Mouse (Mus musculus) left cerebral cortex, adult 11 months (tissue): Measurements from ENCODE around the gene Tbc1d16.

ENCODE experiments used
- DNase-seq: peaks from one replicate; pipeline ENCODE4 v3.0.0; 2022; ENCODE audit warnings: low spot score

Gene Tbc1d16

GRCm38 (mm10) chr11:119176389-119177179, 51.7 kb downstream of the Tbc1d16 start:
- no peak for DNase-seq

DNA sequence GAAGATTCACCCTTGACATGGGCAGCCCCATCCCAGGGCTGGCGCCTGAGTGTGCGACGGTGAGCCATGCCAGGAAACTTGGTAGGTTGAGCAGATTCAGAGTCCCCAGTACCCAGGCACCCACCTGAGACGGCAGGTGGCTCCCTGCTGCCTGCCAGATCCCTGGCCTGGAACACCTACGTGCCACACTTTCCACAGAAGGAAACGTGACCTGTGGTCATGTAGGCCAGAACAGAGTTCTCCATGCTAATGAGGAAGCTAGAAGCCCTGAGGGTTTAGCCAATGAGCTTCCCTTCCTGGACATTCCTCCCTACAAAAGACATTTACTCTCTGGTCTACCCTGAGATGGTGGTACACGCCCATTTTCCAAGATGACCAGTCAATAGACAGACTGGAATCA, 56.7 kb downstream of the Tbc1d16 start:
- no peak for DNase-seq

GRCm38 (mm10) chr11:119168851-119169250, 59.4 kb downstream of the Tbc1d16 start:
- DNase-seq = no peak

DNA sequence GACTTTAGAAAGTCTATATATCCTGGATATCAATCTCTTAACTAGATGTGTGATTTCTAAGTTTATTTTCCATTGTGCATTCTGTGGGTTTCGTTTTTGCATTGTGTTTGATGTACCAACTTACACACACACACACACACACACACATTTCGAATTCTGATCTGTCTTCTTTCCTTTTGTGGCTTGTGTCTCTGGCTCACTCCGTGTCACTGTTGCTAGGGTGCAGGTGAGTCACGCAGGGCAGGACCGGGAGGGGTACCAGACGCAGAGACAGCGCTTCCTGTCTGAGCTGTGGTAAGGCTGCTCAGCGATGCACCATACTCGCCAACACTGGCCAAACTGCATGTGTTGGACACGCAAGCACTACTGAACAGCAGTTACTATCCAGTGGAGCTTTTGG, 62.3 kb downstream of the Tbc1d16 start:
- DNase-seq = no peak

DNA sequence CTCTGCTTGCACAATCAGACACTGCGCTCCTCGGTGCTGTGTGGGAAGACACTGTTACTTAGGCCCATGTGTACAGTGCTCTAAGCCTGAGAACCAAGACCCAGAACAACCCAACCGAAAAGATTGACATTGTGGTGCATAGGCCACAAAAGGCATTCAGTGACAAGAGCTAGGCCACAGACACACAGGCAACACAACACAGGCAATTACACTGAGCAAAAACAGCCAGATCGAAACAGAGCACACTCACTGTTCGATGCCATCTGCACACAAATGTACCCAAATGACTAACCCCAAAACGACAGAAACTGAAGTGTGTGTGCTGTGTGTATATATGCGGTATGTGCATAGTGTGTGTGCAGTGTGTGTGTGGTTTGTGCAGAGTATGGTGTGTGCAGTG, 63.9 kb downstream of the Tbc1d16 start:
- DNase-seq = no peak

GRCm38 (mm10) chr11:119163734-119163992, 64.6 kb downstream of the Tbc1d16 start:
- no peak for DNase-seq

DNA sequence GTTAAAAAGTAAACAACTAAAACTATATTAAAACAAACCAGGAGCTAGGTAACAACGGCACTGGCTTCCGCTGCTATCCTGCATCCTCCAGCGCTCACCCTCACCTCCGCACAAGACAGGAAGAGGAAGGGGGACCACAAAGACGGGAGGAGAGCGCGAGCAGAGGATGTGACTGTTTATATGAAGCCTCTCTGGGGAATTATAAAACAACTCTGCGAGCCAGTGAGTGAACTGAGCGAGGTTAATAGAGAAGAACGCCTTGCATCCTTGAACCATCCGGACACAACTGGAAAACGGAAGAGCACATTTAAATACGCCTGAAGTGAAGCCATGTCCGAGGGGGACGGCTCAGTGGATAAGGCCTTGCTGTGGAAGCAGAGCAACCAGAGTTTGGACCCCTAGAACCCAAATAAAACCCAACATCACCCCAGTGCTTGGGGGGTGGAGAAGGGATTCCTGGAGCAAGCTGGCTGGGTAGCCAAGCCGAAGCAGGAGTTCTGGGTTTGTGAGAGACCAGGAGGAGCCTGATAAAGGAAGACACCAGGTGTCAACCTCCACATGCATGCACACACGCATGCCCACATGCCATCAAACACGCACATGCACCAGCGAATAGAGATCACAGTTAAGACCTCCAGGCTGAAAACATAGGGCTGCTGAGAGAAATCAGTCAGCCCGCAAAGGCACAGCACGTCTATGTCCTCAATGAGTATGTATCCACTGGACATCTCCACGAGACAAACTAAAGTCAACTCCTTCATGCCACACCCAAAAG, 65.2 kb downstream of the Tbc1d16 start:
- DNase-seq = no peak

DNA sequence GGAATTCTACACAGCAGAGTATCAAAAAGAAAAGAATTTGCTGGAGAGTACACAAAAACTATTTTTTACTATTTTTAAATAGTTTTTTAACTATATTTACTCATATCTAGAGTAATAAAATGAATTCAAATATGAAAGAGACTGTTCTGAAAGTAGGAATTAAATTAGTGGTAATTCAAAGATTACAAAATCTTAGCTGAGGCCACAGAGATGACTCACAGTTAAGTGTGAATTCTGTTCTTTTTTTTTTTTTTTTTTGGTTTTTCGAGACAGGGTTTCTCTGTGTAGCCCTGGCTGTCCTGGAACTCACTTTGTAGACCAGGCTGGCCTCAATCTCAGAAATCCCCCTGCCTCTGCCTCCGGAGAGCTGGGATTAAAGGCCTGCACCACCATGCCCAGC, 66.6 kb downstream of the Tbc1d16 start:
- DNase-seq = no peak

DNA sequence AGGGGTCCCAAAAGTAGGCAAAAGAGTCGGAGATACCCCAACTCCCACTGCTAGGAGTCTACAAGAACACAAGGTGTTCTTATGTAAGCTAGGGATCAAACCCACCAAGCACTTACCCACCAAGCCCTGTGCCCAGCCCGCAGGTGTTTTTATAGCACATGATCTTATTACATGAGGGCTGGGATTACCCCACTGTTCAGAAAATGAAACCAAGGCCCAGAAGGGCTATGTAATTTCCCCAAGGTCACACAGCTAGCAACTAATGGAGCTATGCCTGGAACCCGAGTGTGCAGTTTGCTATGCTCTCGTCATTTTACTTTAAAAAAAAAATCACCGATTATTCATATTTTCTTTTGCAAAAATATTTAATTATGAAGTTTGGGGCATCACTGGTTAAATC, 68.2 kb downstream of the Tbc1d16 start:
- DNase-seq = no peak

DNA sequence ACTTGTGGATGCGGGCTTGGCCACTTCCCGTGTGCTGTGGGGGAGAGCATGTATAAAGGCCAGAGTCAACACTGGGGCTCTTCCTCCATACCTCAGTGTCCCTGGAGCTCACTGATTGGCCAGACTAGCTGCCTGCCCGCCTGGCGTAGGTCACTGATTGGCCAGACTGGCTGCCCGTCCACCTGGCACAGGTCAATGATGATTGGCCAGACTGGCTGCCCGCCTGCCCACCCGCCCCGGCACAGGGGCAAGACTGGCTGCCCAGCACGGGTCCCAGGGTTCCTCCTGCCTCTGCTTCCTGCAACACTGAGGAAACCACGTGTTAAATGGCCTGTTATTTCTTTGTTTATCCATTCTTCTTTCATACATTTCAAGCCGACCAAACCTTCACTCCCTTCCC, 68.8 kb downstream of the Tbc1d16 start:
- DNase-seq = no peak

GRCm38 (mm10) chr11:119157377-119158189, 70.7 kb downstream of the Tbc1d16 start:
- no peak for DNase-seq

DNA sequence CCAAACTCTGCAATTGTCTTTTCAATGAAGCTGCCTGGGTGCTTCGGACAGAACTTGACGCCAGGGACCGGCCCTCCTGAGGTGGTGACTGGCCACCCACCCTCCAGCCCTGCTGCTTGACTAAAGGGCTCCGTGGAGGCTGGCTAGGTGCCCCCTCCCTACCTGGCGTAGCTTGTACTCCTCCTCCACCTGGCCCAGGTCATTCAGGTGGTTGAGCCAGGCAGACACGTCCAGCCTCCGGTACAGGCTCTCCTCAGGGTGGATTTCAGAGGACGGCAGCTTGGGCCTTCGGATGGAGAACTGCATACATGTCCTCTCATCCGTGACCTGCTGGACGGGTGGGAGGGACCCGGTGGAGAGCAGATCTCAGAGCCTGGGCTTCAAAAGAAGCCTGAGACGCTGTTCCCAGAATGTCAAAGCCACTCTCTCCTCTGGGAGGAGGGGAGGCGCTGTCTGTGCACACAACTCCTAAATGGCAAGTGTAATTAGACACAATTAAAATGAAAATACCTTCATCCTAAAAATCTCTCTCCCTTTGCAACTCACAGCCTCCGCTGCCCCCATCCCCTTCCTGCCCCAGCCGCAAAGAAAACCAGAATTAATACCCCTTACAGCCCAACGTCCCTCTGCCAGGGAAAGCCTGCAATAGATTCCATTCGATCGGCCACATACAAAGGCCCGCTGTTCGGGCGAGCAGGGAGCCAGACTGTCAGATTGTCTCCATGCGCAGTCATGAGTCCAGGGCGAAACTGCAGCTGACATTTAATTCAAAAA, 71.6 kb downstream of the Tbc1d16 start:
- DNase-seq = no peak

DNA sequence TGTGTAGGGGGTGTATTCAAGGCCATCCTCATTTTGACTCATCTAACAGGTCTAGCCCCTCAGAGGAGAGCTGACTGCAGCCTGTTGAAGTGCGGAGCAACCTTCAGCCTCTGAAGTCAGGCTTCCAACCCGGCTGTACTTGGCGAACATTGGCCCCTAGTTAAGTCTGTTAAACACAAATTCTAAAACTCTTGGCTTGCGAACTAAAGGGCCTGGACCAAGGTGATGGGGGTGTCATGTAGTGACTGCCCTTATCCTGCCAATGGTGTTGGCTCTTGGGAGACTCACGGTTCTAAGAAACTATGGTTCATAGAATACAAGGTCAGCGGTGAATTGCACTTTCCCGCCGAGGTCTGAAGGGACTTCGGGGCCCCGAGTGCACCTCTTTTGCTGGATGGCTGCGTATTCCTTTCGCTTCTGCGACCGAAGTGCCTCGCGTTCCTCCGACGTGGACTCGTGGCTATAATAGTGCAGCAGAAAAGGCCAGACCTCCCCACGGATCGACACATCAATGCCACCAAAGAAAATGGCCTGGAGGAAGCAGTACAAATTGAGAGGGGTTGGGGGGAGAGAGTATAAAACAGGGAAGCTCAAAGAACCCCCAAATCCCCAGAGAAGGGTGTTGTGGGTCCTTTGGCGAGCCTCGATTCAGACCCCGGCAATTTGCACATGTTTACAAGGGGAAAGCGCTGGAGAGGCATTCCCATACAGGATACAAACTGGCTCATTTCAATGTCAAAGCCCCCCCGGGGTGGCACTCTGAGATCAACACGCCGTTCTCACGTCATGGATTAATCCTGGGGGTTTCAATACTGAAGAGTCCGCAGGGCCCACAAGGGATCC, 72.4 kb downstream of the Tbc1d16 start:
- DNase-seq = no peak

DNA sequence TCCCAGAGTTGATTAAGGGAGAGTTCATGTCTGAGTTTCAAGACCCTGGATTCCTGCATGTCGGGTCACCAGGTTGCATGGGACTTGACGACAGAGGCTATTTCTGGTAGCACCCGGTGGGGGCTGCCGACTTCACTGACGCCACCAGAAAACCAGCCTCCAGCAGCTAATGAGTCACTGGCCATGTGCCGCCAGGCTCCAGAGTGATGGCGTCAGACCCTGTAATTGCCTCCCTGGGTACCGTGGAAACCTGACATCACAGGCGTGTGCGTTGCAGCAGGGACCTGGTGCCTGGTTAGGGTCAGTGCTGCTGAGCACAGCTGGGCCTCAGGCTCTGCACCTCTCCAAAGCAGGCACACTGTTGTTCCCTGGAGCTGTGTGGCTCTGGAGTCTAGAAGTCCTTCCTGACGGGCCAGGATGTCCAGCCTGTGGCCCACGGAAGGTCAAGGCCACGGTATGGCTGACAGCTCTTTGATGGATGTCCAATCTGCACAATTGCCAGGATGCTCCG, 75.9 kb downstream of the Tbc1d16 start:
- DNase-seq = no peak

GRCm38 (mm10) chr11:119151073-119151607, 77.2 kb downstream of the Tbc1d16 start:
- no peak for DNase-seq

DNA sequence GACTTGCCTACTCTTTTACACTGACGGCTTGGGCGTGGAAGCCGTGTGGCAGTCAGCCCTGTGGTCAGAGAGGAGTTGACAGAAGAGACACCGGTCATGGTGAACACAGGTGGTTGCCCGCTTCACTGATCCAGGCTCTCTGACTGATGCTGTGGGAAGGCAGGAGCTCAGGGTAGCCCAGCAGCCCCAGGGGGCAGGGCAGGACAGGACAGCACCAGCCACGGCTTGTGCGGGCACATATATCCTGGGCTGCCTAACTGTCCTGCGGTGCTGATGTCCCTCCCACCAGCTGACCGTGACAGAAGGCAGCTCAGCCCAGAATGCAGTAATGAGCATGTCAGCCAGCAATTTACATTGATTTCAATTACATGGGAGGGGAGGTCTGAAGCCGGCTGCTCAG, 77.9 kb downstream of the Tbc1d16 start:
- no peak for DNase-seq

DNA sequence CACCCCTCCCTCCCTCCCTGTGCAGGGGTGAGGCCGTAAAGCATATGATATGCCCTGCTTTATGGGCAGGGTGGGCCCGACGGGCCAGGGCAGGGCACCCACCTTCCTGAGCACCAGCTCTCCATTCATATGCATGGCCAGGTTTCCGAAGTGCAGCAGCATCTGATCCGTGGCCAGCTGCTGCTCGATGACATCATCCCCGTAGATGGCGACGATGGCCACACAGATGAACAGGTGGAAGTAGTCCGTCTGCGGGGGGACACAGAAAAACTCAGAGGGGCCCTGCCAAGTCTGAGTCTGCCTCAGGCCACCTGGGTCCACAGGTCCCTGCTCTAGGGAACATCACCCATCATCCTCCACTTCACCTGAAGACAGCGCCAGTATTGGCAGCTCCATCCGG, 79.5 kb downstream of the Tbc1d16 start:
- DNase-seq = no peak

- DNase-seq = no peak
These were observed 81.1 kb downstream of the Tbc1d16 start for GRCm38 (mm10) chr11:119147153-119147552.

- DNase-seq = no peak
These were observed 82.2 kb downstream of the Tbc1d16 start for GRCm38 (mm10) chr11:119146140-119146539.

DNA sequence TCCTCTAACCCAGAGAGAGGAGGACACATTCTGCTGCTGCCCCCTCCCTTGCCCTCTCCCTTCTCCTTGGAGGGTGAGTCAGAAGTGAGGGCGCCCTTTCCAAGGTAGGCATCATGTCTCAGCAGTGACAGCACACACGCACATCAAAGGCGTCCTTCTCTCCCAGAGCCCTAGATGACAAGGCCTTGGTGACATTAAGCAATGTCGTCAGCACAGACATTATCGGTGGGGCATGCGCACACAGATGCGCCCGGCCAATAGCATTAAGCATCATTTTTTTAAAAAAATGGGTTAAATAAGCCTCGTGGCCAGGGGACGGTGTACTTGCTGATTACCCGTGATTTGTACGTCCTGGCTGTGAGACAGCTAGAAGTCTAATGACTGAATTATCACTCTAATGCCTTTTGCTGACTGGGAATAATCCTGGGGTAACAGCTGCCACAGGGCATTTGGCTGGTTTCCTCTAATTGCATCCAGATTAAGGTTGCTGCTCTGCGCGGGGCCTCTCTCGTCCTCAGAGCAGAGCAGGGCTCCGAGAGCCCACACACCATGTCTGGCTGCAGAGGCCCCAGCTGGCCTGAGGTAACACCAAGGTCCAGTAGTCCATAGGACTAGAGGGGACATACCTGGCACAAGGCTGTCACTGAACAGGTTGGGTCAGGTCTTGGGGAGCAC, 83.4 kb downstream of the Tbc1d16 start:
- no peak for DNase-seq
